Mouse (Mus musculus) CH12.LX (cell line): ENCODE data around the gene Rap1gds1. TPM values are rescaled to one million over a fixed set of nuclear protein-coding genes. Genes with fewer than 3 reads are reported as not detected.
A peak's percentile ranks its signal among the peaks of the same experiment; 100 is the strongest.

ENCODE experiments used
- DNase-seq: peaks from one replicate; pipeline ENCODE4 v3.0.0-alpha.2; 2013; ENCODE audit errors: extremely low read depth
- H3K27ac ChIP-seq: 2 replicates; pipeline ENCODE4 v1.5.1; 2012; ENCODE audit warnings: low read depth, mild to moderate bottlenecking, control low read depth, moderate library complexity; ENCODE audit not compliant: insufficient read depth
- H3K27me3 ChIP-seq: replicated peaks from 2 replicates; pipeline ENCODE3; 2012; ENCODE audit warnings: inconsistent platforms
- H3K36me3 ChIP-seq, 2 experiments: replicated peaks in 1 of 2; 2 replicates each; pipeline versions ENCODE3 to v1.6.1; 2012; ENCODE audit warnings: inconsistent platforms in 1 of 2, low read length in 1 of 2, mild to moderate bottlenecking in 1 of 2, mixed read lengths in 1 of 2, moderate library complexity in 1 of 2; ENCODE audit not compliant: control insufficient read depth in 1 of 2, insufficient read depth in 1 of 2
- H3K4me1 ChIP-seq, 2 experiments: 2 replicates each; pipeline ENCODE4 v1.6.1; 2012; ENCODE audit warnings: inconsistent platforms in 1 of 2, moderate library complexity in 1 of 2; ENCODE audit not compliant: insufficient read depth in 2 of 2, control insufficient read depth in 1 of 2
- H3K4me2 ChIP-seq: 2 replicates; pipeline ENCODE4 v1.6.1; 2012; ENCODE audit warnings: low read depth, mild to moderate bottlenecking, control low read depth; ENCODE audit not compliant: poor library complexity, insufficient read depth, severe bottlenecking
- H3K4me3 ChIP-seq, 3 experiments: fragments of 150-350 bp in 1 of 3; sonication (generic) in 1 of 3; replicated peaks in 1 of 3; 2 replicates each; pipeline versions ENCODE3 to v1.5.1; 2011 to 2012; ENCODE audit warnings: low read depth in 2 of 3, low read length in 2 of 3, mild to moderate bottlenecking in 2 of 3, moderate library complexity in 2 of 3, control low read depth in 1 of 3, improper control_type of control experiment in 1 of 3, inconsistent platforms in 1 of 3, mixed read lengths in 1 of 3; ENCODE audit not compliant: poor library complexity in 1 of 3
- H3K79me2 ChIP-seq: replicated peaks from 2 replicates; pipeline ENCODE4 v1.6.1; 2012; ENCODE audit warnings: mild to moderate bottlenecking, moderate library complexity; ENCODE audit not compliant: control insufficient read depth, poor library complexity, insufficient read depth, severe bottlenecking; ENCODE audit errors: extremely low read depth
- H3K9ac ChIP-seq: 2 replicates; pipeline ENCODE4 v1.6.1; 2012; ENCODE audit warnings: low read depth, mild to moderate bottlenecking, control low read depth, moderate library complexity; ENCODE audit not compliant: insufficient read depth
- H3K9me3 ChIP-seq: replicated peaks from 2 replicates; pipeline ENCODE3; 2012; ENCODE audit warnings: low read length, inconsistent platforms, mixed read lengths
- BHLHE40 ChIP-seq: IDR thresholded peaks from 2 replicates; pipeline ENCODE4 v1.6.1; 2011; ENCODE audit warnings: mild to moderate bottlenecking, low read depth, low read length, improper control_type of control experiment
- CHD1 ChIP-seq: IDR thresholded peaks from 2 replicates; pipeline ENCODE4 v1.6.1; 2012; ENCODE audit warnings: low read depth, low read length, improper control_type of control experiment, inconsistent platforms
- CHD2 ChIP-seq: IDR thresholded peaks from 2 replicates; pipeline ENCODE4 v1.6.1; 2011; ENCODE audit warnings: low read length, improper control_type of control experiment
- ELF1 ChIP-seq: IDR thresholded peaks from 2 replicates; pipeline ENCODE4 v1.6.1; 2014; ENCODE audit warnings: low read depth, mild to moderate bottlenecking, inconsistent platforms, low read length, improper control_type of control experiment
- HCFC1 ChIP-seq: IDR thresholded peaks from 2 replicates; pipeline ENCODE4 v1.6.1; 2012; ENCODE audit warnings: low read depth, mild to moderate bottlenecking, inconsistent platforms, low read length, improper control_type of control experiment
- MAFK ChIP-seq: IDR thresholded peaks from 2 replicates; pipeline ENCODE4 v1.6.1; 2011; ENCODE audit warnings: low read length, improper control_type of control experiment; ENCODE audit not compliant: insufficient replicate concordance
- MAZ ChIP-seq: IDR thresholded peaks from 2 replicates; pipeline ENCODE4 v1.6.1; 2012; ENCODE audit warnings: low read depth, mild to moderate bottlenecking, inconsistent platforms, low read length, improper control_type of control experiment, moderate library complexity
- MEF2A ChIP-seq: IDR thresholded peaks from 2 replicates; pipeline ENCODE4 v1.6.1; 2014; ENCODE audit warnings: low read depth, mild to moderate bottlenecking, inconsistent platforms, low read length, improper control_type of control experiment, borderline replicate concordance
- MXI1 ChIP-seq: IDR thresholded peaks from 2 replicates; pipeline ENCODE4 v1.6.1; 2011; ENCODE audit warnings: mild to moderate bottlenecking, low read depth, low read length, improper control_type of control experiment
- POLR2A ChIP-seq: IDR thresholded peaks from 2 replicates; pipeline ENCODE4 v1.6.1; 2011; ENCODE audit warnings: low read depth, mild to moderate bottlenecking, improper control_type of control experiment, low read length
- RAD21 ChIP-seq: IDR thresholded peaks from 2 replicates; pipeline ENCODE4 v1.6.1; 2011; ENCODE audit warnings: low read depth, mild to moderate bottlenecking, low read length, improper control_type of control experiment, moderate library complexity
- RCOR1 ChIP-seq: conservative IDR thresholded peaks from 2 replicates; pipeline ENCODE4 v1.6.1; 2012; ENCODE audit warnings: low read depth, mild to moderate bottlenecking, inconsistent platforms, low read length, improper control_type of control experiment
- SIN3A ChIP-seq: IDR thresholded peaks from 2 replicates; pipeline ENCODE4 v1.6.1; 2012; ENCODE audit warnings: low read length, improper control_type of control experiment, inconsistent platforms
- SMC3 ChIP-seq: IDR thresholded peaks from 2 replicates; pipeline ENCODE4 v1.6.1; 2011; ENCODE audit warnings: low read depth, low read length, improper control_type of control experiment
- ZC3H11A ChIP-seq: IDR thresholded peaks from 2 replicates; pipeline ENCODE4 v1.6.1; 2012; ENCODE audit warnings: low read depth, mild to moderate bottlenecking, inconsistent platforms, low read length, improper control_type of control experiment
- ZKSCAN1 ChIP-seq: IDR thresholded peaks from 2 replicates; pipeline ENCODE4 v1.6.1; 2012; ENCODE audit warnings: low read depth, inconsistent platforms, low read length, improper control_type of control experiment, borderline replicate concordance
- ZMIZ1 ChIP-seq: IDR thresholded peaks from 2 replicates; pipeline ENCODE4 v1.6.1; 2012; ENCODE audit warnings: low read depth, mild to moderate bottlenecking, inconsistent platforms, low read length, improper control_type of control experiment
- ZNF384 ChIP-seq: IDR thresholded peaks from 2 replicates; pipeline ENCODE4 v1.6.1; 2012; ENCODE audit warnings: low read depth, low read length, improper control_type of control experiment, inconsistent platforms
- dilution Hi-C: fragments of 300-500 bp; cut with MboI; formaldehyde crosslinking; loops from 2 replicates; pipeline ENCODE4 v1.14.3; 2020; ENCODE audit warnings: low sequenced_read_pairs; ENCODE audit not compliant: extremely low pct_unique_long_range_greater_than_20kb, extremely low pct_ligation_motif_present
- in situ Hi-C: fragments of 300-500 bp; cut with MboI; formaldehyde crosslinking; loops from 3 replicates; pipeline ENCODE4 v1.14.3; 2019; ENCODE audit warnings: low sequenced_read_pairs, low pct_ligation_motif_present, low pct_unique_long_range_greater_than_20kb, mixed read lengths
- polyA plus RNA-seq: library from polyadenylated mRNA; unstranded; fragments of >175 nt; gene quantifications from 2 replicates; pipeline ENCODE4 v1.2.1, GENCODE M21; 2012; ENCODE audit warnings: low read depth; ENCODE audit not compliant: insufficient read length
- total RNA-seq, 2 experiments: library from RNA; depleted of rRNA; stranded (reverse); fragments of 300-350 nt in 1 of 2; fragments of >200 nt in 1 of 2; gene quantifications; 2 replicates each; pipeline ENCODE4 v1.2.3; 2012 to 2014

The Rap1gds1 gene
- total and polyA plus RNA-seq, 3 experiments: 24.4 to 36.7 (median 26.3) TPM

GRCm38 (mm10) chr3:139041921-139042320 is 33.1 kb downstream of the Rap1gds1 start:
- in situ Hi-C loops: no loop called here
- Histone ChIP-seq H3K9ac (peak overlapping the region; percentile 5; the same call in 1 of the 2 replicates), H3K27me3 (no peaks in the 10 kb centered on the region), H3K79me2 (no peaks in the 10 kb centered on the region), H3K36me3 (peaks cover 0 to 19% of the 10 kb centered on the region in 2 experiments), H3K4me3 (peak overlapping the region in 2 of 3 experiments; percentile 17 to 19), H3K27ac (peak overlapping the region; percentile 61), H3K4me1 (peaks cover 8 to 26% of the 10 kb centered on the region in 2 experiments), H3K9me3 (peaks cover 3% of the 10 kb centered on the region), H3K4me2 (peak overlapping the region; percentile 89)
- dilution Hi-C loops: no loop called here
- TF ChIP-seq POLR2A (peak; percentile 16; the same call in 1 of the 2 replicates), SMC3 (no peak), MEF2A (no peak), MAFK (no peak)
- peak; percentile 42 for DNase-seq

DNA sequence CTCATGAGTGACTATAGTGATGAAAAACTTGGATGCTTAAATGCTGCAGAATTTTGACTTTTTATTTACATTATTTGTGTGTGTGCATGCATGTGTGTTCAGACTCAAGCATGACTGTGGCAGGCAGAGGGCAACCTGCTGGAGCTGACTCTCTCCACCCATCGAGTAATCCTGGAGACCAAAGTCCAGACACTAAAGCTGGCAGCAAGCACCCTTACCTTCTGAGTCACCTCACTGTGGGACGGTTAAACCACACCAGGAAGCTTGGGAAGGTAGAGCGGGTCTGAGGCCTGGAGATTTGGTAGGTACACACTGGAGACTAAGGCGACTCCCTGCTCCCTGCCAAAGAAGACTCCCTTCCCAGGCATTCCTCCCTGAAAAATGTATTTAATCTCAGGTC is 38.0 kb downstream of the Rap1gds1 start:
- no peak for DNase-seq
- Histone ChIP-seq H3K27ac (no peak overlapping the region), H3K79me2 (no peaks in the 10 kb centered on the region), H3K9ac (no peak overlapping the region), H3K36me3 (peaks cover 0 to 25% of the 10 kb centered on the region in 2 experiments), H3K4me1 (peaks cover 3 to 5% of the 10 kb centered on the region in 2 experiments), H3K4me3 (no peak overlapping the region), H3K9me3 (peaks cover 5% of the 10 kb centered on the region), H3K27me3 (no peaks in the 10 kb centered on the region), H3K4me2 (no peak overlapping the region)
- dilution Hi-C loops: no loop called here
- TF ChIP-seq ELF1 (no peak), ZNF384 (no peak), HCFC1 (no peak), ZC3H11A (no peak), MAZ (no peak), SMC3 (no peak), MEF2A (no peak), RAD21 (no peak), BHLHE40 (no peak), SIN3A (no peak), CHD2 (no peak), ZMIZ1 (no peak), ZKSCAN1 (no peak), RCOR1 (no peak), CHD1 (no peak), MXI1 (no peak)
- in situ Hi-C loops: no loop called here
